Mouse (Mus musculus) lung, postnatal 0 days (tissue): ENCODE results near the gene Tln2.
A peak's percentile ranks its signal among the peaks of the same experiment; 100 is the strongest.

ENCODE experiments used
- CTCF ChIP-seq: IDR thresholded peaks from 2 replicates; pipeline ENCODE4 v1.5.1; 2016; ENCODE audit warnings: antibody characterized with exemption, mild to moderate bottlenecking
- EP300 ChIP-seq: IDR thresholded peaks from 2 replicates; pipeline ENCODE4 v1.6.1; 2016; ENCODE audit warnings: antibody characterized with exemption, mild to moderate bottlenecking, control low read depth

- peak; percentile 49 for TF ChIP-seq CTCF
- no peak for TF ChIP-seq EP300
Measured at GRCm38 (mm10) chr9:67273362-67273761, 286.1 kb downstream of the Tln2 start.
